Mouse (Mus musculus) heart, adult 2 months (tissue): ENCODE results near the gene Prl7b1.

Experiments
- CTCF ChIP-seq: fragments of 200-600 bp; IDR thresholded peaks from 2 replicates; pipeline ENCODE4 v1.8.1; 2022; ENCODE audit warnings: antibody characterized with exemption, mild to moderate bottlenecking, moderate library complexity
- EP300 ChIP-seq: fragments of 200-500 bp; IDR thresholded peaks from 2 replicates; pipeline ENCODE4 v1.6.1; 2011; ENCODE audit warnings: low read depth, low read length, control low read depth; ENCODE audit not compliant: insufficient read depth
- POLR2A ChIP-seq: fragments of 200-500 bp; IDR thresholded peaks from 2 replicates; pipeline ENCODE4 v1.6.1; 2011; ENCODE audit warnings: mild to moderate bottlenecking, low read depth, low read length, control low read depth; ENCODE audit not compliant: insufficient read depth

GRCm38 (mm10) chr13:27642393-27642792 is 32.0 kb upstream of the Prl7b1 start, which contains the start of gene Prl7a1:
- TF ChIP-seq POLR2A (no peak), EP300 (no peak), CTCF (no peak)
